8 mouse cellular contexts compared by ENCODE assay signal in the genomic region with DNA sequence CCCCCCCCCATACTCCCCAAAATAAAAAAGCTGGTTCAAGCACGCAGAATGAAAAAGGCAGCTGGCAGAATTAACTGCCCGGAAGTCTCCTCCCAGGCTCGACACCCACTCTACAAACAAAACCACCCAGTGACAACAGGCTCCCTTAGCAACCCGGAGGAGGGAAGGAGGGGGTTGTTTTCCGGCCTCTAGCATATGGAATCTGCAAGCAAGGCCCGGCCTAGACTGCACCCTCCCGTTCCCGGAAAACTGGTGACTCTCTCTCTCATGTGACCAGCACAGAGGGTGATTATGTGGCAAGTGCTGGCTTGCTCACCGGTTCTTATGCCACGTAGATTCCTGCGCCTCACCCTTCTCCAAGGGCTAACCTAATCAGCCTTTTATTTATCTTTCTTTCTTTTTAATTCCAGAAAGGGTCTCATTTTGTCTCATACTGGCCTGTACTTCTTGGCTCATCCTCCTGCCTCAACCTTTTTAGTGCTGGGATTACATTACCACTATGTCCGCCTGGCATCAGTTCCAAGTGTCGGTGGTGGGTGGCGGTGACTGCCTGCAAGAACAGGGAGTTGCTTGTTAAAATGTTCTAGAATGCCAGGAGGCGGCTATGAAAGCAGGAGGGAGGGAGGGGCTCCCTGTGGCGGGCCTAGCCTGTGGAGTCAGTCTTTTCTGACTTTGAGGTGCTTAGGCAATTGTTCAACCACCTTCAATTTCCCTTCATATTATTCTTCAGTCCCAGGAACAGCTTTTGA. TPM values are rescaled to one million over a fixed set of nuclear protein-coding genes. Genes with fewer than 3 reads are reported as not detected.
A peak's percentile ranks its signal among the peaks of the same experiment; 100 is the strongest.
DNase-seq lines count a peak whose midpoint lies in the region; ATAC-seq lines count a peak whose summit lies in the region.

No protein-coding gene starts in this region.

- peak overlapping the region; percentile 99 for H3K27ac ChIP-seq in intestine, embryonic 15.5 days

- peak overlapping the region; percentile 44 for H3K9ac ChIP-seq in intestine, embryonic 15.5 days

- peak overlapping the region; percentile 74 for H3K4me2 ChIP-seq in intestine, embryonic 15.5 days (replicated peaks)

- H3K4me3 ChIP-seq in intestine, embryonic 15.5 days (replicated peaks) = peak overlapping the region; percentile 40

- ATAC-seq in intestine, embryonic 15.5 days = peak; percentile 80
- ATAC-seq in megakaryocyte-erythroid progenitor cell, adult 5-6 weeks (replicated peaks; ENCODE audit: low FRiP score, low TSS enrichment, poor library complexity, severe bottlenecking) = 0 out of 2 replicates have a peak, but pooled peaks have one; percentile 6

- peaks cover 68% of the 10 kb centered on the region for H3K4me1 ChIP-seq in intestine, embryonic 15.5 days (replicated peaks)

- intact Hi-C loops in gastrocnemius, postnatal 36 days (cut with DNase I) = no loop called here
- intact Hi-C loops in left cerebral cortex, postnatal 14 days (cut with DNase I) = loop anchor here (1.0 kb wide), 2 partner anchors 24 to 43 kb away; no protein-coding TSS in a partner anchor

- peak; percentile 68 to 74 for DNase-seq in adrenal gland, adult 18-20 months (ENCODE audit: low spot score in 2 of 2)
- peak; percentile 94 for DNase-seq in embryo, embryonic 10.5 days (ENCODE audit: low spot score)
- DNase-seq in gastrocnemius, postnatal 36 days = peak; percentile 71 to 81
- DNase-seq in left cerebral cortex, postnatal 14 days (ENCODE audit: low spot score in 2 of 2) = peak; percentile 87 to 96
- peak; percentile 80 for DNase-seq in right cerebral cortex, postnatal 14 days
- peak; percentile 82 to 85 for DNase-seq in urinary bladder, postnatal 4 days (ENCODE audit: low spot score in 2 of 2)

- H3K9me3 ChIP-seq in intestine, embryonic 15.5 days = no peaks in the 10 kb centered on the region

- WGBS in intestine, embryonic 15.5 days = 6% methylated on average over 16 of the region's 16 CpGs

- H3K27me3 ChIP-seq in intestine, embryonic 15.5 days (replicated peaks) = no peaks in the 10 kb centered on the region

- no peaks in the 10 kb centered on the region; the same call in 1 of the 2 replicates for H3K36me3 ChIP-seq in intestine, embryonic 15.5 days

RNA-seq across cellular contexts. Expression of gene Frmd8, which starts 28.3 kb away (rescaled TPM):
- total RNA-seq in adrenal gland, adult 18-20 months (2021) = 10 to 100 TPM; 21.1 to 42.8 TPM
- 1 to 10 TPM; 4.5 to 5.0 TPM for total RNA-seq in gastrocnemius, postnatal 36 days (2021)
- polyA plus RNA-seq in intestine, embryonic 15.5 days (2015; fragmentation: Nextera tagmentation; extraction: Ambion mirVana) = 26.9 and 28.0 TPM in 2 replicates
- total RNA-seq in left cerebral cortex, postnatal 14 days (2021) = 10 to 100 TPM; 11.1 to 12.1 TPM
- 12.5 and 14.1 TPM in 2 replicates for total RNA-seq in megakaryocyte-erythroid progenitor cell, adult 5-6 weeks (2014; fragmentation: Nextera tagmentation)
- total RNA-seq in megakaryocyte-erythroid progenitor cell, adult 5-6 weeks (2017) = 10.7 and 14.3 TPM in 2 replicates

RNA-seq across cellular contexts. Expression of gene Slc25a45, which starts 30.9 kb away (rescaled TPM):
- 10 to 100 TPM in 1 of 2 experiments, 1 to 10 TPM in 1; 4.9 to 19.0 TPM for total RNA-seq in adrenal gland, adult 18-20 months (2021)
- 1 to 10 TPM in 1 of 2 experiments, under 1 TPM in 1; 0.99 to 1.0 TPM for total RNA-seq in gastrocnemius, postnatal 36 days (2021)
- polyA plus RNA-seq in intestine, embryonic 15.5 days (2015; fragmentation: Nextera tagmentation; extraction: Ambion mirVana) = 3.5 and 4.2 TPM in 2 replicates
- total RNA-seq in left cerebral cortex, postnatal 14 days (2021) = 1 to 10 TPM; 2.8 to 3.0 TPM
- 10.0 and 20.1 TPM in 2 replicates for total RNA-seq in megakaryocyte-erythroid progenitor cell, adult 5-6 weeks (2014; fragmentation: Nextera tagmentation)
- 11.7 and 11.9 TPM in 2 replicates for total RNA-seq in megakaryocyte-erythroid progenitor cell, adult 5-6 weeks (2017)

RNA-seq across cellular contexts. Expression of gene Tigd3, which starts 47.2 kb away (rescaled TPM):
- 1 to 10 TPM in 1 of 2 experiments, under 1 TPM in 1; 0.90 to 1.1 TPM for total RNA-seq in adrenal gland, adult 18-20 months (2021)
- under 1 TPM in 1 of 2 experiments, not detected in 1; 0.20 TPM for total RNA-seq in gastrocnemius, postnatal 36 days (2021)
- 1.9 and 2.7 TPM in 2 replicates for polyA plus RNA-seq in intestine, embryonic 15.5 days (2015; fragmentation: Nextera tagmentation; extraction: Ambion mirVana)
- 1 to 10 TPM; 5.6 to 5.9 TPM for total RNA-seq in left cerebral cortex, postnatal 14 days (2021)
- total RNA-seq in megakaryocyte-erythroid progenitor cell, adult 5-6 weeks (2014; fragmentation: Nextera tagmentation) = 5.3 and 5.9 TPM in 2 replicates
- total RNA-seq in megakaryocyte-erythroid progenitor cell, adult 5-6 weeks (2017) = 2.2 and 3.1 TPM in 2 replicates

Comparison
In these comparisons a context has a peak if more than half of its experiments do, and no peak if none do; other contexts are left out.
1. Peak in every context shown above with its lines: DNase-seq, ATAC-seq, H3K4me3 ChIP-seq and H3K27ac ChIP-seq.